Mouse (Mus musculus) ES-Bruce4 (cell line): ENCODE measurements at regions not wholly inside any gene's neighbourhood (a gene's known extent, or its start where the extent isn't known, plus 50 kb on each side); places are given as distances from the start of the nearest gene placed in this dataset.

Source experiments
- H3K27ac ChIP-seq: 2 replicates; pipeline ENCODE4 v1.5.1; 2012; ENCODE audit warnings: low read length, inconsistent platforms; ENCODE audit not compliant: insufficient read depth
- H3K27me3 ChIP-seq: 2 replicates; pipeline ENCODE4 v1.6.1; 2012; ENCODE audit warnings: mild to moderate bottlenecking, low read length, inconsistent platforms; ENCODE audit not compliant: control insufficient read depth, poor library complexity, insufficient read depth, severe bottlenecking
- H3K36me3 ChIP-seq: 2 replicates; pipeline ENCODE4 v1.6.1; 2012; ENCODE audit warnings: inconsistent platforms, mild to moderate bottlenecking, low read length, moderate library complexity; ENCODE audit not compliant: control insufficient read depth, poor library complexity, insufficient read depth, severe bottlenecking
- H3K4me1 ChIP-seq: one replicate; pipeline ENCODE4 v1.8.1; 2011; ENCODE audit warnings: low read length; ENCODE audit not compliant: control insufficient read depth, insufficient read depth
- H3K4me3 ChIP-seq: 2 replicates; pipeline ENCODE4 v1.5.1; 2011; ENCODE audit warnings: low read depth, mild to moderate bottlenecking, low read length
- H3K9ac ChIP-seq: 2 replicates; pipeline ENCODE4 v1.6.1; 2012; ENCODE audit warnings: low read depth, mild to moderate bottlenecking, inconsistent platforms; ENCODE audit not compliant: poor library complexity, severe bottlenecking
- H3K9me3 ChIP-seq: replicated peaks from 2 replicates; pipeline ENCODE4 v1.6.1; 2012; ENCODE audit warnings: mild to moderate bottlenecking, low read length, inconsistent platforms; ENCODE audit not compliant: control insufficient read depth, poor library complexity, insufficient read depth, severe bottlenecking
- CTCF ChIP-seq: IDR thresholded peaks from one replicate; pipeline ENCODE4 v1.8.1; 2011; ENCODE audit warnings: low read depth, low read length
- EP300 ChIP-seq: IDR thresholded peaks from 2 replicates; pipeline ENCODE4 v1.6.1; 2011; ENCODE audit warnings: low read depth, low read length; ENCODE audit not compliant: insufficient read depth
- POLR2A ChIP-seq: IDR thresholded peaks from one replicate; pipeline ENCODE4 v1.8.1; 2011; ENCODE audit warnings: low read length; ENCODE audit not compliant: insufficient read depth

DNA sequence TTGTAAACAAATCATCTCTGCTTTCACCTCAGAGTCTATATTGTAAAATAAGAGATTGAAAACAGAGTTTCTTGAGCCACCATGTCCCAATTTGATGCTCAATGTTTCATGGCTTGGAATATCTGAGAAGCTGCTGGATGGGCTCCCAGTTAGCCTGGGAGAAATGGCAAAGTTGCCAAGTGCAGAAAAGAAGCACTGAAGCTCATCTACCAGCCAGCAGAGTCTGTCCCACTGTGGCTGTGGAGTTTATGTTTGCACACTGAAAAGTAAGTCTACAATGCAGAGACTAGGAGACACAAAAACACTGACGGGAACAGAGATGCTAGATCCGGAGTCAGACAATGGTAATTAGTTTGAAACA is 341.7 kb downstream of the Fam84a start:
- H3K36me3 ChIP-seq = no peaks in the 10 kb centered on the region
- H3K9me3 ChIP-seq = no peaks in the 10 kb centered on the region
- TF ChIP-seq EP300 (no peak), POLR2A (no peak), CTCF (no peak)
- no peaks in the 10 kb centered on the region for H3K4me1 ChIP-seq
- H3K27me3 ChIP-seq = no peaks in the 10 kb centered on the region; the same call in 1 of the 2 replicates
- no peak overlapping the region for H3K9ac ChIP-seq
- no peak overlapping the region for H3K27ac ChIP-seq
- no peak overlapping the region for H3K4me3 ChIP-seq

DNA sequence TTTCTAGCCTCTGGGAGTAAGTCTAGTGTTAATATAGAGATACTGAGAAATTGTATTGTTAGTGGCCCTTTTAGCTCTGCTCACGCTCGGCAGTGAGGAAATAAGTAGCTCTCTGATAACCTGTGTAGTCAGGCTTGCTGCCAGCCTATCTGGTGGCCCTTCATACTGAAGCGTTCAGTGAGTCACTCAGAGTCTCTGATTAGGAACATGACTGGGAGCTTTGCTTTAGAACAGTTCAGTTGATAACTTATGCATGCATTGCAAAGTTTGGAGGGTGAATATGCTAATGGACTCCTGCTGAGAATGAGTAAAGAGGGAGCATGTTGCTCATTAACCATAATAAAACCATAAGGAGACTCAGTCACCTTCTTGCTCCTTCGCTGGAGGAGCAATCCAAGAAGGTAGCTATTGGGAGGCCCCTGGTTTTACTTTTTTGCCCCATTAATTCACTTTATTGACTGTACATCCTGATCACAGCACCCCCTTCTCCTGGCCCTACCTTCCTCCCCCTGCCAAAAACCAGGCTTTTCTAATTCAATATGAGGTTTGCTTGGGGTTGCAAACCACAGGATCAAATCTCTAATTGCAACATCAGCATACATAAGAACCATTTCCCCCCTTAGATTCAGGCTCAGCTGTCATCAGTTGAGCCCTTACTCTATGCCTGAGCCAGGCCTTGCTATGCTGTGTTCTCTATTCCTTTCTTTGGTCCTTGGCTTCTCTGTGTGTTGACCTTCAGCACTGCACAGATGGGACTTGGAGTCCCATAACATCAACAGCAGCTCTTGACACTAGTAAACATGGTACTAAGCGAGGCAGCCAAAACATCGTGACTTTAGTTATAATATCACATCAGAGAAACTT is 342.3 kb downstream of the Fam84a start:
- Histone ChIP-seq H3K9me3 (no peaks in the 10 kb centered on the region), H3K36me3 (no peaks in the 10 kb centered on the region), H3K4me3 (no peak overlapping the region), H3K27ac (no peak overlapping the region), H3K9ac (no peak overlapping the region), H3K4me1 (no peaks in the 10 kb centered on the region), H3K27me3 (no peaks in the 10 kb centered on the region; the same call in 1 of the 2 replicates)
- TF ChIP-seq CTCF (no peak), EP300 (no peak), POLR2A (no peak)

DNA sequence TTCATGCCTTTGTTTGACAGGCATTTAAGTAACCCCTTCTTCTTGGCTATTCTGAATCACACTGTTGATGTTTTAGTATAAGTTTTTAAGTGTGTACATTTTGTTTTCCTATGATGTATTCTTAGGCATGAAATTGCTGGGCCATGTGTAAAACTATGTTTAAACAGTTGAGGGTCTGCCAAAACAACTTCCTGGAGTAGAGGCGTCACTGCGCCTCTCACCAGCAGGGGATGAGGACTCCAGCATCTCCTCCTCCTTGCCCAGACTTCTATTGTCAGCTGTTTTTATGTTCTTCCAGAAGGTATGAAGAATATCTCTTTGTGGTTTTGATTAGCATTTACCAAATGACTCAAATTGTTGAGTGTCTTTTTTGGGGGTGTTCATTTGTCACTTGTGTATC is 372.1 kb downstream of the Fam84a start:
- no peak overlapping the region for H3K9ac ChIP-seq
- H3K36me3 ChIP-seq = no peaks in the 10 kb centered on the region
- H3K4me3 ChIP-seq = no peak overlapping the region
- no peaks in the 10 kb centered on the region for H3K27me3 ChIP-seq
- no peak overlapping the region for H3K27ac ChIP-seq
- TF ChIP-seq POLR2A (no peak), CTCF (no peak), EP300 (no peak)
- H3K9me3 ChIP-seq = no peaks in the 10 kb centered on the region
- H3K4me1 ChIP-seq = no peaks in the 10 kb centered on the region

DNA sequence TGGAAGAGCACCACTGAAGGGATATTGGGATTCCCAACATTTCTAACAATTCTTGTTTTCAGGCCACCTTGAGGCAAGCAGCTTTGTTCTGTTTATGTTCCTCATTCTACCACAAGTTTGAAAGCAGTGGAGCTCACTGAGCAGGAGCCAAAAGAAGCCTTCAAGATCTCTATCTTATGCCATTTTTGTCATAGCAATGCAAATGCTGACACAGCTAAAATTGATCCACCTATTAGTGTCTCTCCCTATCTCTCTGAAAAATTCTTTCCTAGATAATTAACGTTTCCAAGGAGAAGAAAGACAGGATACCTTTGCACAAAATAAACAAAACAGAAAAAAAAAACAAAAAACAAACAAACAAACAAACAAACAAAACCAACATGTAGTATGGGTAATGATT is 375.2 kb downstream of the Fam84a start:
- TF ChIP-seq POLR2A (no peak), CTCF (no peak), EP300 (no peak)
- Histone ChIP-seq H3K4me3 (no peak overlapping the region), H3K4me1 (no peaks in the 10 kb centered on the region)

DNA sequence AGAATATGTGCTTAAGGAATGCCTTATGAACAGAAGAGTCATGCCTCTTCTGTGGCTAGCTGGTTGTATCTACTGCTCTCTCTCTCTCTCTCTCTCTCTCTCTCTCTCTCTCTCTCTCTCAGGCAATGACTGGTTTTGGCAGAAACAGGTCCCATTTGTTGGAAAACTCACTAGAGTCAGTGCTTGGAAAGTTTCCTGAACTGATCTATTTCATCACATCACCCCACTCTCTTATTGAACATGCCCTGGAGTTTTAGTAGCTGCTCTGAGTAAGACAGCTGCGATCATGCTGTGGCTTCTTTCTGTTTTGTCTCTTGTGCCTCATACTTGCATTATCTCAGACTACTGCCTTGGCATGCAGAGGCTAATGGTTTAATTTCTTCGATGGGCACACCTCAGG is 382.2 kb downstream of the Fam84a start:
- Histone ChIP-seq H3K4me1 (no peaks in the 10 kb centered on the region), H3K9me3 (no peaks in the 10 kb centered on the region), H3K27ac (no peak overlapping the region), H3K36me3 (no peaks in the 10 kb centered on the region), H3K9ac (no peak overlapping the region), H3K27me3 (no peaks in the 10 kb centered on the region; the same call in 1 of the 2 replicates), H3K4me3 (no peak overlapping the region)
- no peak for TF ChIP-seq POLR2A
- no peak for TF ChIP-seq EP300
- TF ChIP-seq CTCF = no peak

More for the DNA sequence above, 375.2 kb downstream of the Fam84a start:
- Histone ChIP-seq H3K27ac (no peak overlapping the region), H3K27me3 (no peaks in the 10 kb centered on the region; the same call in 1 of the 2 replicates), H3K36me3 (no peaks in the 10 kb centered on the region), H3K9ac (no peak overlapping the region), H3K9me3 (no peaks in the 10 kb centered on the region)

DNA sequence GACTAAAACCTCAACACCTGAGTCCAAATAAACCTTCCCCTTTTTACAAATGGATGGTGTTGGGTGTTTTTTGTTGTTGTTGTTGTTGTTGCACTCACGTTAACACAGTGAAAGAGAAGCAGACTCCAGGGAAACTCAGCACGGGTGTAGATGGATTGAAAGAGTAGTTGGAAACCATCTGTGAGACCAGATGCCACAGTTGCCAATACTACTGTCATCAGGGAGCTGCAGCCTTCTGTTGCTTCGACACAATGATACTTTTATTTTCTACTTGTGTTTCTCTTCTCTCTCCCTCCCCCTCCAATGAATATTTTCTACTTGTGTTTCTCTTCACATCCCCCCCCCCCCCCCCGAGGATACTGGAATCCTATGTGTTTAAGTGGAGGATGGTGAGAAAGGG is 382.7 kb downstream of the Fam84a start:
- H3K9me3 ChIP-seq = no peaks in the 10 kb centered on the region
- no peaks in the 10 kb centered on the region for H3K36me3 ChIP-seq
- no peak overlapping the region for H3K4me3 ChIP-seq
- H3K9ac ChIP-seq = no peak overlapping the region
- H3K27ac ChIP-seq = no peak overlapping the region
- H3K4me1 ChIP-seq = no peaks in the 10 kb centered on the region
- H3K27me3 ChIP-seq = no peaks in the 10 kb centered on the region; the same call in 1 of the 2 replicates
- TF ChIP-seq POLR2A (no peak), EP300 (no peak), CTCF (no peak)
